Mouse (Mus musculus) heart, embryonic 13.5 days (tissue): ENCODE results near the gene Pbdc1. TPM values are rescaled to one million over a fixed set of nuclear protein-coding genes. Genes with fewer than 3 reads are reported as not detected.
"Not testable (repeated sequence)": the region's sequence is repeated elsewhere in the genome, so short reads cannot be mapped to it uniquely, and the experiment has no call there.

Experiments
- ATAC-seq: fragments of 200-750 bp; cut with Nextera tagmentation; 2 replicates; pipeline ENCODE4 v1.8.0; 2017; ENCODE audit warnings: moderate TSS enrichment; ENCODE audit not compliant: insufficient number of reproducible peaks, low FRiP score, low TSS enrichment; ENCODE audit errors: extremely low read depth
- H3K27ac ChIP-seq: fragments of 300-500 bp; sonication (generic); replicated peaks from 2 replicates; pipeline ENCODE4 v1.5.1; 2015; ENCODE audit warnings: moderate library complexity, mild to moderate bottlenecking, inconsistent platforms
- H3K27me3 ChIP-seq: fragments of 300-500 bp; sonication (generic); replicated peaks from 2 replicates; pipeline ENCODE4 v1.6.1; 2015; ENCODE audit warnings: mild to moderate bottlenecking, inconsistent platforms
- H3K36me3 ChIP-seq: fragments of 300-500 bp; sonication (generic); 2 replicates; pipeline ENCODE4 v1.6.1; 2015; ENCODE audit warnings: mild to moderate bottlenecking, inconsistent platforms
- H3K4me1 ChIP-seq: fragments of 300-500 bp; sonication (generic); 2 replicates; pipeline ENCODE4 v1.6.1; 2015; ENCODE audit warnings: inconsistent platforms
- H3K4me2 ChIP-seq: fragments of 300-500 bp; sonication (generic); 2 replicates; pipeline ENCODE4 v1.6.1; 2015; ENCODE audit warnings: inconsistent platforms, mild to moderate bottlenecking, moderate library complexity
- H3K4me3 ChIP-seq: fragments of 300-500 bp; sonication (generic); 2 replicates; pipeline ENCODE4 v1.5.1; 2015; ENCODE audit warnings: moderate library complexity, mild to moderate bottlenecking, inconsistent platforms
- H3K9ac ChIP-seq: fragments of 300-500 bp; sonication (generic); 2 replicates; pipeline ENCODE4 v1.6.1; 2015; ENCODE audit warnings: inconsistent platforms, mild to moderate bottlenecking, moderate library complexity
- H3K9me3 ChIP-seq: fragments of 300-500 bp; sonication (generic); 2 replicates; pipeline ENCODE4 v1.6.1; 2016; ENCODE audit warnings: inconsistent platforms
- WGBS: fragments of 180-500 bp; shearing (Covaris S2); methylation state at CpG from one replicate; pipeline ENCODE4 v1.1.7; 2015; ENCODE audit warnings: mixed read lengths; 5-methylcytosine and 5-hydroxymethylcytosine counted together
- polyA plus RNA-seq: library from polyadenylated mRNA; unstranded; fragments of >200 nt; fragmentation: Nextera tagmentation; extraction: Ambion mirVana; gene quantifications from 2 replicates; pipeline ENCODE4 v1.2.1, GENCODE M21; 2015

The Pbdc1 gene
- 35.9 and 43.6 TPM in 2 replicates for polyA plus RNA-seq

DNA sequence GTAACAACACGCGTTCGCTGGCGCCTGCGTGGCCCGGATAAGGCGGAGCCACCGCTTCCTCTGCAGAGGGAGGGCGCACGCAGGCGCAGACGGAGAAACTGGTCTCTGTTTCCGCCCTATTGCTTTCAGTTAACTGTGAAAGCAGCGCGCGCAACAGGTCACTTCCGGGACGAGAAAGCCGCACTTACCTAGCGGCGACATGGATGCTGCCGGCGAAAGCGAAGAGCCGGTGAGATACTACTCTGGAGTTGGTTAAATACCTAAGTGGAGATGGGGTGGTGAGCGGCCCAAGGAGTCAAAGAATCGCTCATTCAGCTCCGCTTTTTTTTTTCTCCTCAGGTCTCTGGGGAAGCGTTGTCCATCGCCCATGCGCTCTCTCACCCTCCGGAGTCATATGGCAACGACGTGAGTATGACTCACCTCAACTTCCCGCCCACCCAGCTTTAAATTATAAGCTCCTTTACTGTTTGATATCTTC, at the start of gene Pbdc1:
Gene Pbdc1, plus strand, starts transcription at position 142 of the 478 bp plus-strand sequence.
- Histone ChIP-seq H3K9me3 (no peaks in the 10 kb centered on the region), H3K4me1 (peaks cover 5% of the 10 kb centered on the region), H3K4me2 (peak within 1 kb of the TSS; percentile 79), H3K9ac (peak within 1 kb of the TSS; percentile 80), H3K27me3 (no peaks in the 10 kb centered on the region), H3K27ac (peak within 1 kb of the TSS; percentile 40; the same call in 1 of the 2 replicates), H3K36me3 (peaks cover 22% of the 10 kb centered on the region), H3K4me3 (peak within 1 kb of the TSS; percentile 64)
- WGBS = under 1% methylated on average over 35 of the region's 35 CpGs
- peak; percentile 73 for ATAC-seq

GRCm38 (mm10) chrX:105037666-105038065, 41.9 kb upstream of the Pbdc1 start:
- Histone ChIP-seq H3K27ac (no peak overlapping the region), H3K4me2 (no peak overlapping the region), H3K4me1 (no peaks in the 10 kb centered on the region), H3K4me3 (no peak overlapping the region), H3K27me3 (no peaks in the 10 kb centered on the region), H3K36me3 (peaks cover 10% of the 10 kb centered on the region), H3K9me3 (no peaks in the 10 kb centered on the region), H3K9ac (no peak overlapping the region)
- WGBS = 80% methylated on average over 3 of the region's 3 CpGs
- no peak for ATAC-seq

DNA sequence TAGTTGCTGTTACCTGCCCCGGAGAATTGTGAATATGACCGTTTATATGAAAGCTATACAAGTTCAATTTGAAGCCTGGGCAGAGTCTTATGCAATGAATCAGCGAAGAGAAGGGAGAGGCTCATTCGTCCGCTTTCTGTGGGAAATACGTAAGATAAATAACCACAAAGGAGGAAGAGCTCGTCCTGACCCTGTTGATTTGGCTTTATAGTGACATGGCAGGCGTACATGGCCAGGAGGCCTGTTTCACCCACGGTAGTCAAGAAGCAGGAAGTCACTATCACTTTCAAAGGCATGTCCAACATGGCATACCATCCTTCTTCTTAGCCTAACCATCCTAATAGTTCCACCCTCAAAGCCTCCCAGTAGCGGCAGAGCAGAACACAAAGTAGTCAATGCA, 15.3 kb upstream of the Pbdc1 start:
- no peak overlapping the region for H3K9ac ChIP-seq
- peaks cover 92% of the 10 kb centered on the region for H3K36me3 ChIP-seq
- ATAC-seq = no peak

DNA sequence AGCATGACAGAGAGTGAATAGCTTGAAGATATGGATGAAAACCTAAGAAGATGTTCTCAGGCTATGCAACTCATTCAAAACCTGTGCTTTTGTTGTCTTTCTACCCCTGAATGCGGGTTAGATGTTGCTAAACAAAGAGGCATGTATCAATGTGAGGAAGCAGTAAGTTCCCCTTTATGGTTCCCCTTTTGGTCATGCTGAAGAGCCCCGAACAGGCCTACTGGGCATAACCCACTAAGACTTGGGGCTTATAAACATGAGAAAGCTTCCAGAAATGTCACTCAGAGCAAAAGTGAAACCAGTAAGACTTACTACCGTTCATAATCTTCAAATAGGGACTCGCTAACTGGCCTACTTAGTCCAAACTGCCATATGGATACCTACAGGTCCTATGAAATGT, 14.8 kb upstream of the Pbdc1 start:
- no peak overlapping the region for H3K4me3 ChIP-seq
- H3K9ac ChIP-seq = no peak overlapping the region
- ATAC-seq = no peak
- peaks cover 6% of the 10 kb centered on the region; the same call in 1 of the 2 replicates for H3K4me1 ChIP-seq
- 86% methylated on average over 4 of the region's 4 CpGs for WGBS
- no peak overlapping the region for H3K27ac ChIP-seq
- H3K4me2 ChIP-seq = no peak overlapping the region
- no peaks in the 10 kb centered on the region for H3K9me3 ChIP-seq
- H3K27me3 ChIP-seq = no peaks in the 10 kb centered on the region
- H3K36me3 ChIP-seq = peaks cover 87% of the 10 kb centered on the region

More for the DNA sequence above, 15.3 kb upstream of the Pbdc1 start:
- H3K27ac ChIP-seq = no peak overlapping the region
- H3K27me3 ChIP-seq = no peaks in the 10 kb centered on the region
- H3K4me1 ChIP-seq = peaks cover 5% of the 10 kb centered on the region; the same call in 1 of the 2 replicates
- H3K4me2 ChIP-seq = no peak overlapping the region
- no peaks in the 10 kb centered on the region for H3K9me3 ChIP-seq
- H3K4me3 ChIP-seq = no peak overlapping the region
- 81% methylated on average over 10 of the region's 10 CpGs for WGBS

DNA sequence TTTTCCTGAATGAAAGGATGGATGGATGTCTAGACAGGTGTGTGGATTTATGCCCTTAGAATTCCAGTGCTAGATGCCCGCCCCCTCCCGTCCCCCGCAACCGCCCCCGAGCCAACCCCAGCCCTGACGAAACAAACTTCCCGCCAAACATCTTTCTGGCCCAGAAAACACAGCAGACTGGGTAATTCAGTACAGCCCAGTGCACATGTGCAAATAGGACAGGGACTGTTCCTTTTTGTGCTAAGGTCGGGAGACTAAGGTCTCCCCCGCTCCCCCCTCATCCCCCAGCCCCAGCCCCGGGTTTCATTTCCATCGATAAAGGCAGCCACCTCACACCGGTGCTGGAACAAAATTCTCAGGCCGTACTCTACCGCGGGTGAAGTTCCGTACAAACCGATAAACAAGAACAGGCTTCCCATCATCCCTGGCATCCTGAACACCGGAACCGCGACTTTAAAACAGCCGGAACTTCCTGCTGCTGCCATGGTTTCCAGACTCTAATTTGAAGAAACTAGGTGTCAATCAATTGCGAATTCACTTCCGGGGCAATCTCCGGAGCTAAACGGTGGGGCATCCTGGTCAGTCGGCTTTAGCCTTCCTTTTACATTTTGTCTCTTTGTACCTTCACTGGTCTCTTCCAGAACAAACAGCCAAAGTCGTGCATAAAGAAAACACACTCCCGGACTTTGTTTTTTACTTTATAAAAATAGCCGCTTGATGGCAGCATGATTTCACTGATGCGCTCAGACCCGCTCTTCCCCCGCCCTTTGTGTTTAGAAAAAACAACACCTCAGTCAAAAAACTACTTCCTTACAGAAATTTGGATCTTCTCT, 9.7 kb upstream of the Pbdc1 start:
- Histone ChIP-seq H3K4me3 (peak overlapping the region; percentile 65), H3K9me3 (no peaks in the 10 kb centered on the region), H3K27ac (peak overlapping the region; percentile 67), H3K4me1 (peaks cover 6% of the 10 kb centered on the region; the same call in 1 of the 2 replicates), H3K4me2 (peak overlapping the region; percentile 74), H3K9ac (peak overlapping the region; percentile 81), H3K27me3 (no peaks in the 10 kb centered on the region), H3K36me3 (peaks cover 36% of the 10 kb centered on the region)
- under 1% methylated on average over 31 of the region's 32 CpGs for WGBS
- ATAC-seq = peak; percentile 71; the same call in 1 of the 2 replicates

DNA sequence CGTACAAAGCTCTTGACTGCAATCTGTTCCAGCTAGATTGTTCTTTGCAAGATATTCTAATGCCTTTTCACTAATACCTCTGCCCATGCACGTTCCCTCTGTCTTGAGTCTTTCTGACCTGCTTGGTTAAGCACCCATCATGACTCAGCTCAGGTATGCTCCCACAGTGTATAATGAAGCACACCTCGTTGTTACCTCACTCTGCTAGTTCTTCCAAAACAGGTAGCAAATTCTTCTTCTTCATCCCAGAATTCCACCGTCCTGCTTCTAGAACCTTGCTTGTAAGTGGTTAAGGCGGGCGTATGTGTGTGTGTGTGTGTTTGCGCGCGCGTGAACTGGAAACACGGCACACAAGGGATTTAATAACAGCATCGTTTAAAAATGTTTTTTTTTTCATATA, 405 bp upstream of the Pbdc1 start:
- Histone ChIP-seq H3K9ac (peak overlapping the region; percentile 78), H3K9me3 (no peaks in the 10 kb centered on the region), H3K4me3 (peak overlapping the region; percentile 64), H3K27me3 (no peaks in the 10 kb centered on the region), H3K27ac (no peak overlapping the region), H3K4me1 (peaks cover 5% of the 10 kb centered on the region), H3K36me3 (peaks cover 19% of the 10 kb centered on the region), H3K4me2 (peak overlapping the region; percentile 79)
- ATAC-seq = no peak
- WGBS = 3% methylated on average over 12 of the region's 12 CpGs

DNA sequence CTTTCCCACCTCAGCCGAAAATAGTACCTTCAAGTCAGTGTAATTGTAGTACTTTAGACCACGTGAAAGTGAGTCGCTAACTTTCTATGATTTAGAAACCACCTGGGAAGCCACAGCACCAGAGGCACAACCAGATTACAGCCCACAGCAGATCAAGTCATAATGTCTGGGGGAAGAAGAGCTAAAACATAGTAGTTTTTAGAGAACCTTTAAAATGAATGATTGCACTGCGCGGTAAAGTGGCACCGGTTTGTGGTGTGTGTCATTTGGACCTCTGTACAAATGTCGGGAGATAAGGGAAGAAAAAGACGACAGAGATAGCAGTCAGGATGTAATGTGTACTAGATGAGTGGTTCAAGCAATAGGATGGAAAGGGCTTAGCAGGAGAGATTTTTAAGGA, 540 bp downstream of the Pbdc1 start:
- H3K4me3 ChIP-seq = peak overlapping the region; percentile 64
- H3K4me2 ChIP-seq = peak overlapping the region; percentile 79
- no peaks in the 10 kb centered on the region for H3K9me3 ChIP-seq
- H3K9ac ChIP-seq = peak overlapping the region; percentile 80
- H3K36me3 ChIP-seq = peaks cover 23% of the 10 kb centered on the region
- H3K27ac ChIP-seq = peak overlapping the region; percentile 40; the same call in 1 of the 2 replicates
- 4% methylated on average over 8 of the region's 8 CpGs for WGBS
- ATAC-seq = no peak
- peaks cover 5% of the 10 kb centered on the region for H3K4me1 ChIP-seq
- no peaks in the 10 kb centered on the region for H3K27me3 ChIP-seq

- H3K9me3 ChIP-seq, H3K27ac ChIP-seq, ATAC-seq, H3K4me3 ChIP-seq, H3K4me1 ChIP-seq, H3K4me2 ChIP-seq, H3K27me3 ChIP-seq, H3K9ac ChIP-seq: not testable (repeated sequence)
- 82% methylated on average over 7 of the region's 7 CpGs for WGBS
- H3K36me3 ChIP-seq = peaks cover 37% of the 10 kb centered on the region
Measured at GRCm38 (mm10) chrX:105083013-105083412, 3.5 kb downstream of the Pbdc1 start.

DNA sequence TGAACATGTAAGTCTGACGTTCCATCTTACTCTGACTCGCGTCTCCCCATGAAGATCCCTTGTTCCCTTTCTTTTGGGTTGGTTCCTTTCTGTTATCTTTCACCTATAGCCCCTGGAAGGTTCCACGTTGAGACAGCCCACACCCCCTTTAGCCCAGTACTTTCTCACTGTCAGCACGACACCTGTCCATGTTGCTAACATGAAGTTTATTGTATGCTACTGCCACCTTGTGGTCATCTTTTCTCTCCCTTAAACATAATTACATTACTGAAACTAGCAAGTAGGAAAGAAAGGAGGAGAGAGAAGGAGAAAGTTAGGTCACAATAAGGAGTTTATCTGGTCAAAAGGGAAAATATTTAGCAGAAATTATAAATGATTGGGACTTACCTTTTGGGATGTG, 24.6 kb downstream of the Pbdc1 start:
- 40% methylated on average over 5 of the region's 5 CpGs for WGBS
- ATAC-seq = no peak
- no peaks in the 10 kb centered on the region for H3K27me3 ChIP-seq
- no peaks in the 10 kb centered on the region for H3K9me3 ChIP-seq
- no peak overlapping the region for H3K4me3 ChIP-seq
- peaks cover 15% of the 10 kb centered on the region for H3K36me3 ChIP-seq
- H3K27ac ChIP-seq = no peak overlapping the region
- no peaks in the 10 kb centered on the region for H3K4me1 ChIP-seq
- no peak overlapping the region for H3K9ac ChIP-seq
- H3K4me2 ChIP-seq = no peak overlapping the region

GRCm38 (mm10) chrX:105114994-105115393, 35.4 kb downstream of the Pbdc1 start:
- no peak overlapping the region for H3K9ac ChIP-seq
- 42% methylated on average over 2 of the region's 2 CpGs for WGBS
- no peak overlapping the region for H3K4me2 ChIP-seq
- ATAC-seq = no peak
- no peak overlapping the region for H3K27ac ChIP-seq
- no peak overlapping the region for H3K4me3 ChIP-seq
- H3K27me3 ChIP-seq = peaks cover 21% of the 10 kb centered on the region
- no peaks in the 10 kb centered on the region for H3K9me3 ChIP-seq
- no peaks in the 10 kb centered on the region for H3K4me1 ChIP-seq
- H3K36me3 ChIP-seq = no peaks in the 10 kb centered on the region

GRCm38 (mm10) chrX:105120275-105121226, 41.0 kb downstream of the Pbdc1 start, which contains the start of gene Magee1:
Gene Magee1 (plus strand): TSS chrX:105120378.
- Histone ChIP-seq H3K27me3 (peaks cover 64% of the 10 kb centered on the region), H3K4me1 (no peaks in the 10 kb centered on the region), H3K27ac (peak within 1 kb of the TSS; percentile 36; the same call in 1 of the 2 replicates), H3K9me3 (no peaks in the 10 kb centered on the region), H3K36me3 (no peaks in the 10 kb centered on the region; the same call in 1 of the 2 replicates), H3K4me2 (peak within 1 kb of the TSS; percentile 86), H3K4me3 (peak within 1 kb of the TSS; percentile 69), H3K9ac (peak within 1 kb of the TSS; percentile 82)
- WGBS = 8% methylated on average over 64 of the region's 65 CpGs
- peak; percentile 37; the same call in 1 of the 2 replicates for ATAC-seq
